Mouse (Mus musculus) forebrain, embryonic 13.5 days (tissue): ENCODE results near the gene Zfp729a. TPM values are rescaled to one million over a fixed set of nuclear protein-coding genes. Genes with fewer than 3 reads are reported as not detected.
A peak's percentile ranks its signal among the peaks of the same experiment; 100 is the strongest.
"Not testable (repeated sequence)": the region's sequence is repeated elsewhere in the genome, so short reads cannot be mapped to it uniquely, and the experiment has no call there.

ENCODE experiments used
- ATAC-seq: fragments of 200-750 bp; cut with Nextera tagmentation; 2 replicates; pipeline ENCODE4 v1.8.0; 2017
- H3K27ac ChIP-seq: fragments of 300-500 bp; sonication (generic); 2 replicates; pipeline ENCODE4 v1.5.1; 2015; ENCODE audit warnings: inconsistent platforms, mild to moderate bottlenecking, moderate library complexity
- H3K27me3 ChIP-seq: fragments of 300-500 bp; sonication (generic); 2 replicates; pipeline ENCODE4 v1.6.1; 2015; ENCODE audit warnings: mild to moderate bottlenecking, inconsistent platforms
- H3K36me3 ChIP-seq: fragments of 300-500 bp; sonication (generic); 2 replicates; pipeline ENCODE4 v1.6.1; 2015; ENCODE audit warnings: mild to moderate bottlenecking, inconsistent platforms; ENCODE audit not compliant: poor library complexity, severe bottlenecking
- H3K4me1 ChIP-seq: fragments of 300-500 bp; sonication (generic); 2 replicates; pipeline ENCODE4 v1.6.1; 2015; ENCODE audit warnings: inconsistent platforms
- H3K4me2 ChIP-seq: fragments of 300-500 bp; sonication (generic); 2 replicates; pipeline ENCODE4 v1.6.1; 2015; ENCODE audit warnings: inconsistent platforms, mild to moderate bottlenecking, moderate library complexity
- H3K4me3 ChIP-seq: fragments of 300-500 bp; sonication (generic); 2 replicates; pipeline ENCODE4 v1.5.1; 2015; ENCODE audit warnings: mild to moderate bottlenecking, inconsistent platforms
- H3K9ac ChIP-seq: fragments of 300-500 bp; sonication (generic); 2 replicates; pipeline ENCODE4 v1.6.1; 2015; ENCODE audit warnings: mild to moderate bottlenecking, inconsistent platforms
- H3K9me3 ChIP-seq: fragments of 300-500 bp; sonication (generic); replicated peaks from 2 replicates; pipeline ENCODE4 v1.6.1; 2016; ENCODE audit warnings: inconsistent platforms
- WGBS: fragments of 180-500 bp; shearing (Covaris S2); methylation state at CpG from one replicate; pipeline ENCODE4 v1.1.7; 2015; 5-methylcytosine and 5-hydroxymethylcytosine counted together
- polyA plus RNA-seq: library from polyadenylated mRNA; unstranded; fragments of >200 nt; fragmentation: Nextera tagmentation; extraction: Ambion mirVana; gene quantifications from 2 replicates; pipeline ENCODE4 v1.2.1, GENCODE M21; 2015

Zfp729a gene
- polyA plus RNA-seq: 3.7 and 3.9 TPM in 2 replicates

GRCm38 (mm10) chr13:67637294-67638007 lies at the start of gene Zfp729a, which contains the start of gene Gm49345:
Gene Zfp729a, minus strand, starts transcription at chr13:67637791.
Gene Gm49345, minus strand, starts transcription at chr13:67637769.
- peak; percentile 99 for ATAC-seq
- WGBS: under 1% methylated on average over 19 of the region's 19 CpGs

GRCm38 (mm10) chr13:67686971-67687370 lies 49.4 kb upstream of the Zfp729a start, which contains the start of gene Zfp738:
Gene Zfp738, minus strand, starts transcription at chr13:67687071.
- no peak within 1 kb of the TSS for H3K9ac ChIP-seq
- H3K4me3 ChIP-seq: no peak within 1 kb of the TSS
- H3K4me1 ChIP-seq: peaks cover 6% of the 10 kb centered on the region
- ATAC-seq: no peak
- no peaks in the 10 kb centered on the region for H3K36me3 ChIP-seq
- no peaks in the 10 kb centered on the region for H3K9me3 ChIP-seq
- no peak within 1 kb of the TSS for H3K4me2 ChIP-seq
- no peak within 1 kb of the TSS for H3K27ac ChIP-seq
- no peaks in the 10 kb centered on the region for H3K27me3 ChIP-seq
- 85% methylated on average over 4 of the region's 4 CpGs for WGBS

More at GRCm38 (mm10) chr13:67637294-67638007, at the start of gene Zfp729a, which contains the start of gene Gm49345:
- Histone ChIP-seq H3K4me1 (peaks cover 5% of the 10 kb centered on the region), H3K9ac (peak within 1 kb of the TSS; percentile 74), H3K27me3 (no peaks in the 10 kb centered on the region), H3K27ac (no peak within 1 kb of the TSS), H3K4me3 (peak within 1 kb of the TSS; percentile 86), H3K4me2 (peak within 1 kb of the TSS; percentile 71), H3K9me3 (no peaks in the 10 kb centered on the region), H3K36me3 (no peaks in the 10 kb centered on the region)

- Histone ChIP-seq H3K4me2 (peak overlapping the region; percentile 80), H3K4me3 (peak overlapping the region; percentile 79), H3K9ac (peak overlapping the region; percentile 46; the same call in 1 of the 2 replicates)
- not testable (repeated sequence) for H3K9me3 ChIP-seq, H3K36me3 ChIP-seq, H3K4me1 ChIP-seq, H3K27ac ChIP-seq, H3K27me3 ChIP-seq
- WGBS: 69% methylated on average over 2 of the region's 2 CpGs
- peak; percentile 17; the same call in 1 of the 2 replicates for ATAC-seq
These were observed 46.2 kb upstream of the Zfp729a start for GRCm38 (mm10) chr13:67683841-67684240.

GRCm38 (mm10) chr13:67682959-67683735 lies 45.6 kb upstream of the Zfp729a start:
- H3K36me3 ChIP-seq, H3K9me3 ChIP-seq, H3K27ac ChIP-seq, H3K4me1 ChIP-seq, H3K27me3 ChIP-seq: not testable (repeated sequence)
- H3K9ac ChIP-seq: peak overlapping the region; percentile 81
- H3K4me3 ChIP-seq: peak overlapping the region; percentile 79
- peak overlapping the region; percentile 80 for H3K4me2 ChIP-seq
- peak; percentile 100 for ATAC-seq
- 9% methylated on average over 16 of the region's 16 CpGs for WGBS

GRCm38 (mm10) chr13:67674902-67675301 lies 37.3 kb upstream of the Zfp729a start:
- Histone ChIP-seq H3K4me1 (no peaks in the 10 kb centered on the region), H3K4me3 (no peak overlapping the region), H3K9ac (no peak overlapping the region), H3K4me2 (no peak overlapping the region), H3K27me3 (no peaks in the 10 kb centered on the region), H3K36me3 (peaks cover 5% of the 10 kb centered on the region), H3K27ac (no peak overlapping the region), H3K9me3 (no peaks in the 10 kb centered on the region)
- WGBS: 100% methylated on average over 2 of the region's 2 CpGs
- ATAC-seq: no peak

GRCm38 (mm10) chr13:67652496-67652895 lies 14.9 kb upstream of the Zfp729a start:
- H3K4me2 ChIP-seq: no peak overlapping the region
- no peak overlapping the region for H3K9ac ChIP-seq
- H3K9me3 ChIP-seq: no peaks in the 10 kb centered on the region
- no peak for ATAC-seq
- H3K27ac ChIP-seq: no peak overlapping the region
- no peaks in the 10 kb centered on the region for H3K36me3 ChIP-seq
- no peaks in the 10 kb centered on the region for H3K4me1 ChIP-seq
- no peak overlapping the region for H3K4me3 ChIP-seq
- no peaks in the 10 kb centered on the region for H3K27me3 ChIP-seq
- 26% methylated on average over 3 of the region's 3 CpGs for WGBS

GRCm38 (mm10) chr13:67610108-67610507 lies 27.5 kb downstream of the Zfp729a start:
- H3K9me3 ChIP-seq: peaks cover 5% of the 10 kb centered on the region; the same call in 1 of the 2 replicates
- no peak overlapping the region for H3K4me3 ChIP-seq
- H3K9ac ChIP-seq: no peak overlapping the region
- 92% methylated on average over 4 of the region's 4 CpGs for WGBS
- no peak for ATAC-seq
- peaks cover 7% of the 10 kb centered on the region for H3K4me1 ChIP-seq
- H3K27me3 ChIP-seq: no peaks in the 10 kb centered on the region
- H3K36me3 ChIP-seq: no peaks in the 10 kb centered on the region
- no peak overlapping the region for H3K27ac ChIP-seq
- no peak overlapping the region for H3K4me2 ChIP-seq

GRCm38 (mm10) chr13:67609066-67609876 lies 28.3 kb downstream of the Zfp729a start, which contains the start of gene Zfp729b:
Gene Zfp729b, minus strand, starts transcription at chr13:67609707.
- Histone ChIP-seq H3K9ac (peak within 1 kb of the TSS; percentile 74), H3K27ac (no peak within 1 kb of the TSS), H3K36me3 (no peaks in the 10 kb centered on the region), H3K9me3 (peaks cover 5% of the 10 kb centered on the region; the same call in 1 of the 2 replicates), H3K27me3 (no peaks in the 10 kb centered on the region), H3K4me1 (peaks cover 7% of the 10 kb centered on the region), H3K4me3 (peak within 1 kb of the TSS; percentile 73), H3K4me2 (peak within 1 kb of the TSS; percentile 66)
- ATAC-seq: peak; percentile 97
- WGBS: 2% methylated on average over 20 of the region's 20 CpGs

GRCm38 (mm10) chr13:67572591-67573189 lies 64.9 kb downstream of the Zfp729a start:
- no peaks in the 10 kb centered on the region for H3K36me3 ChIP-seq
- H3K9ac ChIP-seq: no peak overlapping the region
- no peak overlapping the region for H3K27ac ChIP-seq
- no peaks in the 10 kb centered on the region for H3K9me3 ChIP-seq
- H3K4me2 ChIP-seq: no peak overlapping the region
- no peaks in the 10 kb centered on the region for H3K4me1 ChIP-seq
- H3K4me3 ChIP-seq: no peak overlapping the region
- no peaks in the 10 kb centered on the region for H3K27me3 ChIP-seq
- ATAC-seq: no peak
- 77% methylated on average over 5 of the region's 5 CpGs for WGBS
